Mouse (Mus musculus) CH12.LX (cell line): ENCODE measurements around the gene Runx2. TPM values are rescaled to one million over a fixed set of nuclear protein-coding genes. Genes with fewer than 3 reads are reported as not detected.

Source experiments
- DNase-seq: peaks from one replicate; pipeline ENCODE4 v3.0.0-alpha.2; 2013; ENCODE audit errors: extremely low read depth
- H3K27ac ChIP-seq: 2 replicates; pipeline ENCODE4 v1.5.1; 2012; ENCODE audit warnings: low read depth, mild to moderate bottlenecking, control low read depth, moderate library complexity; ENCODE audit not compliant: insufficient read depth
- H3K27me3 ChIP-seq: replicated peaks from 2 replicates; pipeline ENCODE3; 2012; ENCODE audit warnings: inconsistent platforms
- H3K36me3 ChIP-seq, 2 experiments: replicated peaks in 1 of 2; 2 replicates each; pipeline versions ENCODE3 to v1.6.1; 2012; ENCODE audit warnings: inconsistent platforms in 1 of 2, low read length in 1 of 2, mild to moderate bottlenecking in 1 of 2, mixed read lengths in 1 of 2, moderate library complexity in 1 of 2; ENCODE audit not compliant: control insufficient read depth in 1 of 2, insufficient read depth in 1 of 2
- H3K4me1 ChIP-seq, 2 experiments: 2 replicates each; pipeline ENCODE4 v1.6.1; 2012; ENCODE audit warnings: inconsistent platforms in 1 of 2, moderate library complexity in 1 of 2; ENCODE audit not compliant: insufficient read depth in 2 of 2, control insufficient read depth in 1 of 2
- H3K4me2 ChIP-seq: 2 replicates; pipeline ENCODE4 v1.6.1; 2012; ENCODE audit warnings: low read depth, mild to moderate bottlenecking, control low read depth; ENCODE audit not compliant: poor library complexity, insufficient read depth, severe bottlenecking
- H3K4me3 ChIP-seq, 3 experiments: fragments of 150-350 bp in 1 of 3; sonication (generic) in 1 of 3; replicated peaks in 1 of 3; 2 replicates each; pipeline versions ENCODE3 to v1.5.1; 2011 to 2012; ENCODE audit warnings: low read depth in 2 of 3, low read length in 2 of 3, mild to moderate bottlenecking in 2 of 3, moderate library complexity in 2 of 3, control low read depth in 1 of 3, improper control_type of control experiment in 1 of 3, inconsistent platforms in 1 of 3, mixed read lengths in 1 of 3; ENCODE audit not compliant: poor library complexity in 1 of 3
- H3K79me2 ChIP-seq: replicated peaks from 2 replicates; pipeline ENCODE4 v1.6.1; 2012; ENCODE audit warnings: mild to moderate bottlenecking, moderate library complexity; ENCODE audit not compliant: control insufficient read depth, poor library complexity, insufficient read depth, severe bottlenecking; ENCODE audit errors: extremely low read depth
- H3K9ac ChIP-seq: 2 replicates; pipeline ENCODE4 v1.6.1; 2012; ENCODE audit warnings: low read depth, mild to moderate bottlenecking, control low read depth, moderate library complexity; ENCODE audit not compliant: insufficient read depth
- H3K9me3 ChIP-seq: replicated peaks from 2 replicates; pipeline ENCODE3; 2012; ENCODE audit warnings: low read length, inconsistent platforms, mixed read lengths
- BHLHE40 ChIP-seq: IDR thresholded peaks from 2 replicates; pipeline ENCODE4 v1.6.1; 2011; ENCODE audit warnings: mild to moderate bottlenecking, low read depth, low read length, improper control_type of control experiment
- CHD1 ChIP-seq: IDR thresholded peaks from 2 replicates; pipeline ENCODE4 v1.6.1; 2012; ENCODE audit warnings: low read depth, low read length, improper control_type of control experiment, inconsistent platforms
- CHD2 ChIP-seq: IDR thresholded peaks from 2 replicates; pipeline ENCODE4 v1.6.1; 2011; ENCODE audit warnings: low read length, improper control_type of control experiment
- CTCF ChIP-seq, 2 experiments: IDR thresholded peaks in 1 of 2; conservative IDR thresholded peaks in 1 of 2; 2 replicates each; pipeline ENCODE4 v1.5.1; 2011 to 2012; ENCODE audit warnings: low read depth in 2 of 2, low read length in 2 of 2, improper control_type of control experiment in 1 of 2, inconsistent platforms in 1 of 2, mild to moderate bottlenecking in 1 of 2, moderate library complexity in 1 of 2
- EP300 ChIP-seq: IDR thresholded peaks from 2 replicates; pipeline ENCODE4 v1.6.1; 2011; ENCODE audit warnings: low read length, improper control_type of control experiment
- ETS1 ChIP-seq: conservative IDR thresholded peaks from 2 replicates; pipeline ENCODE4 v1.6.1; 2012; ENCODE audit warnings: low read depth, mild to moderate bottlenecking, inconsistent platforms, low read length, improper control_type of control experiment, moderate library complexity
- IRF4 ChIP-seq: IDR thresholded peaks from 2 replicates; pipeline ENCODE4 v1.6.1; 2014; ENCODE audit warnings: low read depth, mild to moderate bottlenecking, inconsistent platforms, low read length, improper control_type of control experiment
- JUN ChIP-seq: IDR thresholded peaks from 2 replicates; pipeline ENCODE4 v1.6.1; 2011; ENCODE audit warnings: low read depth, mild to moderate bottlenecking, low read length, improper control_type of control experiment, moderate library complexity; ENCODE audit not compliant: insufficient read depth
- JUND ChIP-seq: conservative IDR thresholded peaks from 2 replicates; pipeline ENCODE4 v1.6.1; 2011; ENCODE audit warnings: low read depth, low read length, improper control_type of control experiment
- KAT2A ChIP-seq: IDR thresholded peaks from 2 replicates; pipeline ENCODE4 v1.6.1; 2012; ENCODE audit warnings: low read length, improper control_type of control experiment, inconsistent platforms; ENCODE audit not compliant: insufficient replicate concordance
- MAFK ChIP-seq: IDR thresholded peaks from 2 replicates; pipeline ENCODE4 v1.6.1; 2011; ENCODE audit warnings: low read length, improper control_type of control experiment; ENCODE audit not compliant: insufficient replicate concordance
- MEF2A ChIP-seq: IDR thresholded peaks from 2 replicates; pipeline ENCODE4 v1.6.1; 2014; ENCODE audit warnings: low read depth, mild to moderate bottlenecking, inconsistent platforms, low read length, improper control_type of control experiment, borderline replicate concordance
- MXI1 ChIP-seq: IDR thresholded peaks from 2 replicates; pipeline ENCODE4 v1.6.1; 2011; ENCODE audit warnings: mild to moderate bottlenecking, low read depth, low read length, improper control_type of control experiment
- MYC ChIP-seq: IDR thresholded peaks from 2 replicates; pipeline ENCODE4 v1.6.1; 2011; ENCODE audit warnings: low read depth, mild to moderate bottlenecking, improper control_type of control experiment, low read length
- NRF1 ChIP-seq: IDR thresholded peaks from 2 replicates; pipeline ENCODE4 v1.6.1; 2014; ENCODE audit warnings: low read depth, mild to moderate bottlenecking, inconsistent platforms, low read length, improper control_type of control experiment, moderate library complexity
- POLR2A ChIP-seq: IDR thresholded peaks from 2 replicates; pipeline ENCODE4 v1.6.1; 2011; ENCODE audit warnings: low read depth, mild to moderate bottlenecking, improper control_type of control experiment, low read length
- POLR2AphosphoS2 ChIP-seq: IDR thresholded peaks from 2 replicates; pipeline ENCODE4 v1.6.1; 2011; ENCODE audit warnings: low read depth, low read length, improper control_type of control experiment
- RCOR1 ChIP-seq: conservative IDR thresholded peaks from 2 replicates; pipeline ENCODE4 v1.6.1; 2012; ENCODE audit warnings: low read depth, mild to moderate bottlenecking, inconsistent platforms, low read length, improper control_type of control experiment
- TCF12 ChIP-seq: IDR thresholded peaks from 2 replicates; pipeline ENCODE4 v1.6.1; 2014; ENCODE audit warnings: low read depth, mild to moderate bottlenecking, inconsistent platforms, low read length, improper control_type of control experiment
- USF2 ChIP-seq: conservative IDR thresholded peaks from 2 replicates; pipeline ENCODE4 v1.6.1; 2011; ENCODE audit warnings: low read depth, low read length, improper control_type of control experiment
- ZC3H11A ChIP-seq: IDR thresholded peaks from 2 replicates; pipeline ENCODE4 v1.6.1; 2012; ENCODE audit warnings: low read depth, mild to moderate bottlenecking, inconsistent platforms, low read length, improper control_type of control experiment
- ZKSCAN1 ChIP-seq: IDR thresholded peaks from 2 replicates; pipeline ENCODE4 v1.6.1; 2012; ENCODE audit warnings: low read depth, inconsistent platforms, low read length, improper control_type of control experiment, borderline replicate concordance
- ZNF384 ChIP-seq: IDR thresholded peaks from 2 replicates; pipeline ENCODE4 v1.6.1; 2012; ENCODE audit warnings: low read depth, low read length, improper control_type of control experiment, inconsistent platforms
- dilution Hi-C: fragments of 300-500 bp; cut with MboI; formaldehyde crosslinking; loops from 2 replicates; pipeline ENCODE4 v1.14.3; 2020; ENCODE audit warnings: low sequenced_read_pairs; ENCODE audit not compliant: extremely low pct_unique_long_range_greater_than_20kb, extremely low pct_ligation_motif_present
- in situ Hi-C: fragments of 300-500 bp; cut with MboI; formaldehyde crosslinking; loops from 3 replicates; pipeline ENCODE4 v1.14.3; 2019; ENCODE audit warnings: low sequenced_read_pairs, low pct_ligation_motif_present, low pct_unique_long_range_greater_than_20kb, mixed read lengths
- polyA plus RNA-seq: library from polyadenylated mRNA; unstranded; fragments of >175 nt; gene quantifications from 2 replicates; pipeline ENCODE4 v1.2.1, GENCODE M21; 2012; ENCODE audit warnings: low read depth; ENCODE audit not compliant: insufficient read length
- total RNA-seq, 2 experiments: library from RNA; depleted of rRNA; stranded (reverse); fragments of 300-350 nt in 1 of 2; fragments of >200 nt in 1 of 2; gene quantifications; 2 replicates each; pipeline ENCODE4 v1.2.3; 2012 to 2014

Runx2 gene
- total and polyA plus RNA-seq, 3 experiments: 0.70 to 1.4 (median 1.1) TPM

- Histone ChIP-seq H3K27me3 (no peaks in the 10 kb centered on the region), H3K4me1 (peaks cover 0 to 5% of the 10 kb centered on the region in 2 experiments; a peak in 2 of 4 replicates), H3K9me3 (no peaks in the 10 kb centered on the region), H3K9ac (no peak overlapping the region), H3K4me3 (no peak overlapping the region), H3K79me2 (no peaks in the 10 kb centered on the region), H3K4me2 (peak overlapping the region; percentile 22; the same call in 1 of the 2 replicates), H3K36me3 (no peaks in the 10 kb centered on the region), H3K27ac (no peak overlapping the region)
- DNase-seq: no peak
- in situ Hi-C loops (no loop called here), dilution Hi-C loops (no loop called here)
- no peak for TF ChIP-seq EP300
- TF ChIP-seq IRF4: no peak
- no peak for TF ChIP-seq MYC
- peak; percentile 65; the same call in 1 of the 2 replicates for TF ChIP-seq BHLHE40
- peak; percentile 63 for TF ChIP-seq ZNF384
- TF ChIP-seq MXI1: no peak
- TF ChIP-seq JUN: no peak
- TF ChIP-seq NRF1: no peak
- TF ChIP-seq POLR2AphosphoS2: no peak
- TF ChIP-seq KAT2A: no peak
- TF ChIP-seq RCOR1: no peak
These were observed 269.3 kb downstream of the Runx2 start for GRCm38 (mm10) chr17:44545141-44545813.

- Histone ChIP-seq H3K27me3 (no peaks in the 10 kb centered on the region), H3K4me3 (no peak overlapping the region), H3K27ac (no peak overlapping the region), H3K4me1 (peaks cover 0 to 8% of the 10 kb centered on the region in 2 experiments; a peak in 2 of 4 replicates), H3K9ac (no peak overlapping the region), H3K79me2 (no peaks in the 10 kb centered on the region), H3K36me3 (no peaks in the 10 kb centered on the region), H3K9me3 (no peaks in the 10 kb centered on the region), H3K4me2 (no peak overlapping the region)
- TF ChIP-seq MXI1 (no peak), POLR2AphosphoS2 (no peak), CHD2 (no peak), EP300 (no peak), POLR2A (no peak), MAFK (no peak), USF2 (no peak), ZKSCAN1 (no peak), MYC (no peak), TCF12 (no peak), MEF2A (no peak), JUND (no peak), ZC3H11A (no peak), IRF4 (no peak), RCOR1 (no peak), CHD1 (no peak), BHLHE40 (no peak), CTCF (conservative IDR thresholded peaks at IDR 0.05 in 1 of 2, IDR thresholded peaks at IDR 0.05 in 1 of 2; ENCODE audit: low read depth in 2 of 2, low read length in 2 of 2) (no peak), ETS1 (no peak)
- no peak for DNase-seq
- in situ Hi-C loops: no loop called here
- dilution Hi-C loops: no loop called here
These were observed 271.9 kb downstream of the Runx2 start for GRCm38 (mm10) chr17:44542706-44543105.
